Mouse (Mus musculus) gastrocnemius, adult 18-20 months (tissue): ENCODE results near the gene Slc22a18. TPM values are rescaled to one million over a fixed set of nuclear protein-coding genes. Genes with fewer than 3 reads are reported as not detected.

Experiments
- total RNA-seq, 2 experiments: library from RNA; stranded (reverse); gene quantifications; 2 replicates each; pipeline ENCODE4 v1.2.3; 2021

The Slc22a18 gene
- total RNA-seq, 2 experiments from 2014 or later = 0.17 to 0.32 TPM

Other genes starting within 250 kb of the Slc22a18 start
- gene Cdkn1c, start 12.7 kb upstream of the Slc22a18 start, total RNA-seq = 10 to 100 TPM; 18.6 to 21.6 TPM
- not detected for gene Phlda2, start 29.4 kb downstream of the Slc22a18 start, total RNA-seq
- 100 to 1,000 TPM; 191 to 200 TPM for gene Nap1l4, start 75.4 kb downstream of the Slc22a18 start, total RNA-seq
- gene Cars, start 126.4 kb downstream of the Slc22a18 start, total RNA-seq = 10 to 100 TPM; 37.3 to 39.9 TPM
- gene Tnfrsf26, start 155.0 kb downstream of the Slc22a18 start, total RNA-seq = under 1 TPM; 0.19 to 0.21 TPM
- 1 to 10 TPM; 1.6 TPM for gene Tnfrsf22, start 175.9 kb downstream of the Slc22a18 start, total RNA-seq
- gene Tnfrsf23, start 212.1 kb downstream of the Slc22a18 start, total RNA-seq = 1 to 10 TPM; 4.8 TPM